Mouse (Mus musculus) gastrocnemius, adult 8-10 months (tissue): Measurements from ENCODE around the gene Rbm20. TPM values are rescaled to one million over a fixed set of nuclear protein-coding genes. Genes with fewer than 3 reads are reported as not detected.
"Not testable (repeated sequence)": the region's sequence is repeated elsewhere in the genome, so short reads cannot be mapped to it uniquely, and the experiment has no call there.

Experiments used
- DNase-seq, 2 experiments: peaks; one replicate each; pipeline ENCODE4 v3.0.0; 2022; ENCODE audit warnings: low spot score in 2 of 2
- total RNA-seq, 4 experiments: library from RNA; stranded (reverse); gene quantifications; 2 replicates each; pipeline ENCODE4 v1.2.4; 2022

Rbm20 gene
- 10 to 100 TPM; 70.2 to 89.8 (median 84.0) TPM for total RNA-seq

GRCm38 (mm10) chr19:53676718-53677634 is at the start of gene Rbm20:
TSS of gene Rbm20 (plus strand) at chr19:53677306.
- DNase-seq = peak; percentile 50 to 61

- DNase-seq = no peak
Observed at GRCm38 (mm10) chr19:53638041-53638440, 39.1 kb upstream of the Rbm20 start.

GRCm38 (mm10) chr19:53638727-53639126 is 38.4 kb upstream of the Rbm20 start:
- DNase-seq = no peak

- no peak for DNase-seq
Observed at GRCm38 (mm10) chr19:53644020-53644595, 33.0 kb upstream of the Rbm20 start.

- DNase-seq = no peak
Observed at GRCm38 (mm10) chr19:53647301-53647700, 29.8 kb upstream of the Rbm20 start.

GRCm38 (mm10) chr19:53648056-53648455 is 29.1 kb upstream of the Rbm20 start:
- DNase-seq = peak in 1 of 2 experiments; percentile 50

GRCm38 (mm10) chr19:53648802-53649236 is 28.3 kb upstream of the Rbm20 start:
- peak; percentile 65 to 66 for DNase-seq

GRCm38 (mm10) chr19:53649361-53649760 is 27.7 kb upstream of the Rbm20 start:
- no peak for DNase-seq

GRCm38 (mm10) chr19:53649802-53650201 is 27.3 kb upstream of the Rbm20 start:
- no peak for DNase-seq

GRCm38 (mm10) chr19:53650921-53651320 is 26.2 kb upstream of the Rbm20 start:
- no peak for DNase-seq

GRCm38 (mm10) chr19:53652267-53652666 is 24.8 kb upstream of the Rbm20 start:
- DNase-seq = no peak

GRCm38 (mm10) chr19:53653624-53654467 is 23.3 kb upstream of the Rbm20 start:
- peak in 1 of 2 experiments; percentile 49 for DNase-seq

GRCm38 (mm10) chr19:53656443-53656842 is 20.7 kb upstream of the Rbm20 start:
- DNase-seq = not testable (repeated sequence)

GRCm38 (mm10) chr19:53657437-53657836 is 19.7 kb upstream of the Rbm20 start:
- DNase-seq = no peak

GRCm38 (mm10) chr19:53660722-53661420 is 16.2 kb upstream of the Rbm20 start:
- DNase-seq = no peak

GRCm38 (mm10) chr19:53661938-53662722 is 15.0 kb upstream of the Rbm20 start:
- DNase-seq = no peak

GRCm38 (mm10) chr19:53664831-53665230 is 12.3 kb upstream of the Rbm20 start:
- no peak for DNase-seq

- no peak for DNase-seq
Observed at GRCm38 (mm10) chr19:53665391-53665790, 11.7 kb upstream of the Rbm20 start.

- no peak for DNase-seq
Observed at GRCm38 (mm10) chr19:53666708-53667107, 10.4 kb upstream of the Rbm20 start.

- no peak for DNase-seq
Observed at GRCm38 (mm10) chr19:53668821-53669220, 8.3 kb upstream of the Rbm20 start.
